Mouse (Mus musculus): ENCODE measurements at regions not wholly inside any gene's neighbourhood (a gene's known extent, or its start where the extent isn't known, plus 50 kb on each side); places are given as distances from the start of the nearest gene placed in this dataset.

DNA sequence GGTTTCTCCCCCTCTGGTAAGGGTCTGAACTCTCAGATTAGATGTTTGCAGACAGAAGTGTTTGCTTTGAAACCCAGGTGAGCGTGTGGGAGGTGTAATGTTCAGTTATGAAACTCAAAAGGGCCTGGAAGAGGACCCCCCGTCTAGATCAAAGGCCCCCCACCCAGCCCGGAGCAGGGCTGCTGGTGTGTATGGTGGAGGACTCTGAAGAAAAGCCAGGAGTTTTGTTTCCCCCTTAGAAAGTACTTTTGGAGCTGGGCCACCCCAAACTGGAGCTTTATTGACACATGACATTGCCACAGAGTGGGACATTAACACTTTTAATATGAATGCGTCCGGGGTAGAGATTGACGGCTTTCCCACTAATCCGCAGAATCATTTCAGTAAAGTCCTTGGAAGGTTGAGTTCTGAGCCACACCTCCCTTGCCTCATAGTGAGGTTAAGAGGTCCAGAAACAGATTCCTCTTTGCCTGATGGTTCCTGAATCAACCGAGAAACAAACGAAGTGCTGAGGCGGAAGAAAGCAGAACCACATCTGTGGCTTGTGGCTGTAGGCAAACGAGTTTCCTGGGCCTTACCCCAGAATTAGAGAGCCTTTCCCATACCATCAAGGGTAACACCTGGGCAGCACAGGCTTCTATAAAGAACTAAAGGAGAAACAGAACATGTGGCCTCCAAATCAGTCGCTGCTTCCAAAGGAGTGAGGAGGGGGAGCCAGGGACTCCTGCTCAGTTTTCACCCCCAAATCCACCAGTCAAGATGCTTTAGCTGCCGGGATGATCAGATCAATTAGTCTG lies 78.0 kb upstream of the Ralgps2 start:
- 66% methylated on average over 13 of the region's 13 CpGs for WGBS
- H3K4me2 ChIP-seq (replicated peaks; ENCODE audit: low read depth): no peak overlapping the region
- no peak overlapping the region for H3K4me3 ChIP-seq (ENCODE audit: low read depth, low read length)
- TF ChIP-seq CTCF (IDR thresholded peaks at IDR 0.05; ENCODE audit: low read depth) (no peak), EP300 (optimal IDR thresholded peaks at IDR 0.05) (no peak)
- H3K27me3 ChIP-seq (ENCODE audit: control insufficient read depth, insufficient read depth, low read length): no peaks in the 10 kb centered on the region
- H3K36me3 ChIP-seq (ENCODE audit: control insufficient read depth, insufficient read depth, low read length): no peaks in the 10 kb centered on the region
- ATAC-seq (ENCODE audit: low FRiP score, low TSS enrichment) (no peak), DNase-seq (ENCODE audit: low spot score) (no peak)
- no peaks in the 10 kb centered on the region for H3K4me1 ChIP-seq (replicated peaks; ENCODE audit: control insufficient read depth, insufficient read depth)
- no peak overlapping the region for H3K9ac ChIP-seq (ENCODE audit: low read length)
- H3K27ac ChIP-seq (replicated peaks): no peak overlapping the region
- no peaks in the 10 kb centered on the region for H3K9me3 ChIP-seq (ENCODE audit: control insufficient read depth, low read length)

DNA sequence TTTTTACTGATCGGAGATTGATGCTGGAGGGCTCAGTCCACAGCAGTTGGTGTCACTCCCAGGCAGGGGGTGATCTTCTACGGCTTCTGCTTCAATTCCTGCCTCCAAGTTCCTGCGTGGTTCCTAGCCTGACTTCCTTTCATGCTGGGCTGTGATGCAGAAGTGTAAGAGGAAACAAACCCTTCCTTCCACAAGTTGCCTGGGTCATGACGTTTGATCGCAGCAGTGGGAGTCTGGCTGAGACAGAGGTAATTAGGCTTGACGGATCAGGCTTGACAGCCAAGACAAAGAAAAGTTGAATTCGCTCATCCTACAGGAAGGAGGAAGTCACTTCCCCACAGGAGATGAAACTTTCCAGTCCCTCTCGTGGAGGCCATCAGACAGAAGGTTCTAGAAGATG lies 77.2 kb upstream of the Ralgps2 start:
- no peak overlapping the region for H3K27ac ChIP-seq (replicated peaks)
- WGBS: 62% methylated on average over 8 of the region's 8 CpGs
- ATAC-seq (ENCODE audit: low FRiP score, low TSS enrichment): no peak
- H3K4me2 ChIP-seq (replicated peaks; ENCODE audit: low read depth): no peak overlapping the region
- TF ChIP-seq CTCF (IDR thresholded peaks at IDR 0.05; ENCODE audit: low read depth) (no peak), EP300 (optimal IDR thresholded peaks at IDR 0.05) (no peak)
- no peaks in the 10 kb centered on the region for H3K9me3 ChIP-seq (ENCODE audit: control insufficient read depth, low read length)
- no peak overlapping the region for H3K9ac ChIP-seq (ENCODE audit: low read length)
- no peaks in the 10 kb centered on the region for H3K4me1 ChIP-seq (replicated peaks; ENCODE audit: control insufficient read depth, insufficient read depth)
- no peak for DNase-seq (ENCODE audit: low spot score)
- no peaks in the 10 kb centered on the region for H3K27me3 ChIP-seq (ENCODE audit: control insufficient read depth, insufficient read depth, low read length)
- H3K36me3 ChIP-seq (ENCODE audit: control insufficient read depth, insufficient read depth, low read length): no peaks in the 10 kb centered on the region
- H3K4me3 ChIP-seq (ENCODE audit: low read depth, low read length): no peak overlapping the region

DNA sequence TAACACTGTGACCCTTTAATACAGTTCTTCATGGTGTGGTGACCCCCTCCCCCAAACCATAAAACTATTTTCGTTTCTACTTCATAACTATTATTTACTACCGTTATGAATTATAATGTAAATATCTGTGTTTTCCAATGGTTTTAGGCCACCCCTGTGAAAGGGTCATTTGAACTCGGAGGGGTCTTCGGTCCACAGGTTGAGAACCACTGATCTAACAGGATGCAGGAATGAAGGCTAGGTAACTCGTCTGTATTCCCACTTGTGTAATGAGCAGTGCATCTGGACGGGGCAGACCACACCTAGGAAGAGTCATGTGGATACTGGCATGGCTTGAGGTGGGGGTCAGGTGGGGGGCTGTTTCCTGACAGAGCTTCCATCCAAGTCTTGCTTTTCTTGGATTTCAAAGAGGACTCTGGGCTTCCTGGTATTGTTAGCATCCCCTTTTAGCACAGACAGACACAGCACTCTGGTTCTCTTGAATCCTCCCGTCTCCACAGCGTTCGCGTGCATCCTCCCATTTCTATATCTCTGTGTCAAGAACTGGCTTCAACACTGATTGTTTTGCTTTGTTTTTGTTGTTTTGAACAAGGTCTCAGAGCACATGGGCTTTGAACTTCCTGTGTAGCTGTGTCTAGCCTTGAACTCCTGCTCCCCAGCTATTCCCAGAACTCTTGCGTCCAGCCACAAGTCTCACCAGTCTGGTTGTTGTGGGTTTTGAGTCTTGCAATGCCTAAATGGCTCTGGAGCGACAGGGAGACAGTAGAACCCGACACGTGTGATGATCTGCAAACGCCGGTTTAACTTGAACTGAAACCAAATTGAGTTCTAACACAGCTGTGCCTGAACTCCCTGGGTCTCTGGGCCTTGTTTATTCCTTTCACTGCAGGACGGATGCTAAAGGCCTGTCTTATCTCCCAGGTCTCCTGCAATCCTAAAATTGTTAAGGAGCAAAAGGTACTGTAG lies 75.4 kb upstream of the Ralgps2 start:
- no peaks in the 10 kb centered on the region for H3K9me3 ChIP-seq (ENCODE audit: control insufficient read depth, low read length)
- 74% methylated on average over 17 of the region's 17 CpGs for WGBS
- no peak for TF ChIP-seq EP300 (optimal IDR thresholded peaks at IDR 0.05)
- no peak for TF ChIP-seq CTCF (IDR thresholded peaks at IDR 0.05; ENCODE audit: low read depth)
- no peaks in the 10 kb centered on the region for H3K36me3 ChIP-seq (ENCODE audit: control insufficient read depth, insufficient read depth, low read length)
- H3K27ac ChIP-seq (replicated peaks): no peak overlapping the region
- H3K9ac ChIP-seq (ENCODE audit: low read length): no peak overlapping the region
- H3K4me1 ChIP-seq (replicated peaks; ENCODE audit: control insufficient read depth, insufficient read depth): no peaks in the 10 kb centered on the region
- no peak overlapping the region for H3K4me2 ChIP-seq (replicated peaks; ENCODE audit: low read depth)
- no peaks in the 10 kb centered on the region for H3K27me3 ChIP-seq (ENCODE audit: control insufficient read depth, insufficient read depth, low read length)
- H3K4me3 ChIP-seq (ENCODE audit: low read depth, low read length): no peak overlapping the region
- no peak for ATAC-seq (ENCODE audit: low FRiP score, low TSS enrichment)
- DNase-seq (ENCODE audit: low spot score): no peak

DNA sequence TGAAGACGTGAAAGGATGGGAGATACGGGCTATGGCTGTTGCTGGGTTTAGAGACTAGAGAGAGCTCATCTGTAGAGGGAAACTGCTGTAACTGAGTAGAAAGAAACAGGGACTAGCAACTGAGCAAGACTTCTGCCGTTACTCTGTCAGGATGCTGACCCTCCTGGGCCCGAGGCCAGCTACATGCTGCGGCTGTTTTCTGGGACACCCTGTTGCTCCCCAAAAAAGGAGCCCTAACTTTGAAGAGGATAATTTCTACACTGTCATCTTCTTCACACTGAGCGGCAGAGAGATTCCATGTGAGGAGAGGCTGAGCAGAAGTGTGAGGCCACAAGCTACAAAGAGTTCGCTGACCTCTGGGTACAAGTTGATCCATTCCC lies 74.2 kb upstream of the Ralgps2 start:
- no peaks in the 10 kb centered on the region for H3K27me3 ChIP-seq (ENCODE audit: control insufficient read depth, insufficient read depth, low read length)
- ATAC-seq (ENCODE audit: low FRiP score, low TSS enrichment) (no peak), DNase-seq (ENCODE audit: low spot score) (no peak)
- no peak overlapping the region for H3K4me2 ChIP-seq (replicated peaks; ENCODE audit: low read depth)
- no peak overlapping the region for H3K9ac ChIP-seq (ENCODE audit: low read length)
- no peaks in the 10 kb centered on the region for H3K9me3 ChIP-seq (ENCODE audit: control insufficient read depth, low read length)
- H3K27ac ChIP-seq (replicated peaks): 0 out of 2 replicates have a peak overlapping the region, but pooled peaks have one; percentile 45
- TF ChIP-seq EP300 (optimal IDR thresholded peaks at IDR 0.05) (no peak), CTCF (IDR thresholded peaks at IDR 0.05; ENCODE audit: low read depth) (no peak)
- no peaks in the 10 kb centered on the region for H3K4me1 ChIP-seq (replicated peaks; ENCODE audit: control insufficient read depth, insufficient read depth)
- WGBS: 71% methylated on average over 7 of the region's 7 CpGs
- H3K36me3 ChIP-seq (ENCODE audit: control insufficient read depth, insufficient read depth, low read length): no peaks in the 10 kb centered on the region
- no peak overlapping the region for H3K4me3 ChIP-seq (ENCODE audit: low read depth, low read length)

DNA sequence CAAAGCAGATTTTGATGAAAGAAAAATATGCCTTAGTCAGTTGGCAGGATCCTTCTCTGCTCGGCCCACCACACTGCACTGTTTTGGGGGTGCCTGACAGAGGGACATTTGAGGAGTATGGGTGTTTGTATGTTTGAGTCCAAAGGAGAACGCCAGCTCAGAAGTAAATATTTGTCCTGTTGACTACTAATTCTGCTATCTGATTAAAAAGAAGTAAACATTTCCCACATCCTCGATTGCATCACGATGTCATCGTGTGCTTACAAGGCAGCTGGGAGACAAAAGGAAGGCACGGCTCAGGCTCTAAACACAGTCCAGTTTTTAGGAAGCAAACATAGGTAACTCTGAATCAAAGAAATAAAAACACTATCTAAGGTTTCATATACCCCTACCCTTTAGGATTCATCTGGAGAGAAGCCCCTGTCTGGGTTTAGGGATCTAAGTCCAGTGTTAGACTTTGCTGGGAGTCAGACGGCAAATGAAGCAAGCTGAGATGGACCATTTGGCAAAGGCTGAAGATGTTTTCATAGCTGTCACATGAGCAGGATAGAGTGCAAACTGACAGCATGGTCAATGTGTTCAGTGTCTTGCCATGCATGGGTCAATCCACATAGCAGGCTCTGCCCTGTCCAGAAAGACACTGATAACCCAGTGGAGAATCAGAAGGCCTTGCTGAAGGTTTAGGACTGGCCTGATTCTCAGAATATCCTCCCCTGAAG lies 73.7 kb upstream of the Ralgps2 start:
- H3K27ac ChIP-seq (replicated peaks): no peak overlapping the region
- H3K9me3 ChIP-seq (ENCODE audit: control insufficient read depth, low read length): no peaks in the 10 kb centered on the region
- no peak overlapping the region for H3K4me3 ChIP-seq (ENCODE audit: low read depth, low read length)
- WGBS: 48% methylated on average over 7 of the region's 7 CpGs
- no peaks in the 10 kb centered on the region for H3K4me1 ChIP-seq (replicated peaks; ENCODE audit: control insufficient read depth, insufficient read depth)
- TF ChIP-seq EP300 (optimal IDR thresholded peaks at IDR 0.05): no peak
- no peak for TF ChIP-seq CTCF (IDR thresholded peaks at IDR 0.05; ENCODE audit: low read depth)
- ATAC-seq (ENCODE audit: low FRiP score, low TSS enrichment) (no peak), DNase-seq (ENCODE audit: low spot score) (no peak)
- no peak overlapping the region for H3K9ac ChIP-seq (ENCODE audit: low read length)
- no peaks in the 10 kb centered on the region for H3K27me3 ChIP-seq (ENCODE audit: control insufficient read depth, insufficient read depth, low read length)
- H3K36me3 ChIP-seq (ENCODE audit: control insufficient read depth, insufficient read depth, low read length): no peaks in the 10 kb centered on the region
- no peak overlapping the region for H3K4me2 ChIP-seq (replicated peaks; ENCODE audit: low read depth)

Measured in stomach, postnatal 0 days (tissue).